Mouse (Mus musculus) stomach, postnatal 0 days (tissue): Measurements from ENCODE around the gene Crybb2. TPM values are rescaled to one million over a fixed set of nuclear protein-coding genes. Genes with fewer than 3 reads are reported as not detected.

ENCODE experiments used
- ATAC-seq: fragments of 200-750 bp; cut with Nextera tagmentation; 2 replicates; pipeline ENCODE4 v1.8.0; 2017; ENCODE audit not compliant: low FRiP score, low TSS enrichment
- DNase-seq: peaks from one replicate; pipeline ENCODE4 v3.0.0-alpha.2; 2016; ENCODE audit warnings: low spot score
- H3K27ac ChIP-seq: fragments of 300-500 bp; sonication (generic); replicated peaks from 2 replicates; pipeline ENCODE4 v1.5.1; 2014; ENCODE audit warnings: mild to moderate bottlenecking, control low read depth
- H3K27me3 ChIP-seq: fragments of 300-500 bp; sonication (generic); 2 replicates; pipeline ENCODE4 v1.6.1; 2014; ENCODE audit warnings: low read length; ENCODE audit not compliant: control insufficient read depth, insufficient read depth
- H3K36me3 ChIP-seq: fragments of 300-500 bp; sonication (generic); 2 replicates; pipeline ENCODE4 v1.6.1; 2014; ENCODE audit warnings: low read length, mixed read lengths; ENCODE audit not compliant: control insufficient read depth, insufficient read depth
- H3K4me1 ChIP-seq: fragments of 300-500 bp; sonication (generic); replicated peaks from 2 replicates; pipeline ENCODE4 v1.6.1; 2014; ENCODE audit warnings: antibody characterized with exemption; ENCODE audit not compliant: control insufficient read depth, insufficient read depth
- H3K4me2 ChIP-seq: fragments of 300-500 bp; sonication (generic); replicated peaks from 2 replicates; pipeline ENCODE4 v1.6.1; 2014; ENCODE audit warnings: low read depth, mild to moderate bottlenecking, control low read depth, moderate library complexity
- H3K4me3 ChIP-seq: fragments of 300-500 bp; sonication (generic); 2 replicates; pipeline ENCODE4 v1.5.1; 2014; ENCODE audit warnings: low read depth, low read length, control low read depth
- H3K9ac ChIP-seq: fragments of 300-500 bp; sonication (generic); 2 replicates; pipeline ENCODE4 v1.6.1; 2014; ENCODE audit warnings: mild to moderate bottlenecking, low read length, control low read depth, mixed read lengths
- H3K9me3 ChIP-seq: fragments of 300-500 bp; sonication (generic); 2 replicates; pipeline ENCODE4 v1.6.1; 2016; ENCODE audit warnings: low read length; ENCODE audit not compliant: control insufficient read depth
- CTCF ChIP-seq: IDR thresholded peaks from 2 replicates; pipeline ENCODE4 v1.5.1; 2016; ENCODE audit warnings: antibody characterized with exemption, low read depth, mild to moderate bottlenecking, moderate library complexity
- EP300 ChIP-seq: optimal IDR thresholded peaks from 2 replicates; pipeline ENCODE3; 2016; ENCODE audit warnings: antibody characterized with exemption
- WGBS: fragments of 180-500 bp; shearing (Covaris S2); extraction: QIAGEN DNeasy Blood & Tissue Kit; methylation state at CpG from one replicate; pipeline ENCODE4 v1.1.7; 2014; 5-methylcytosine and 5-hydroxymethylcytosine counted together
- polyA plus RNA-seq: library from polyadenylated mRNA; unstranded; fragments of >200 nt; fragmentation: Nextera tagmentation; extraction: Ambion mirVana; gene quantifications from 2 replicates; pipeline ENCODE4 v1.2.1, GENCODE M21; 2015

Crybb2 gene
- polyA plus RNA-seq, 1 experiment from 2014 or later = not detected

- H3K4me1 ChIP-seq = no peaks in the 10 kb centered on the region
- DNase-seq = no peak
- no peaks in the 10 kb centered on the region for H3K27me3 ChIP-seq
- TF ChIP-seq CTCF (no peak), EP300 (no peak)
- H3K36me3 ChIP-seq = no peaks in the 10 kb centered on the region
- 48% methylated on average over 19 of the region's 19 CpGs for WGBS
- H3K4me3 ChIP-seq = no peak overlapping the region
- no peak overlapping the region for H3K27ac ChIP-seq
- H3K9ac ChIP-seq = no peak overlapping the region
- H3K9me3 ChIP-seq = no peaks in the 10 kb centered on the region
- 0 out of 2 replicates have a peak, but pooled peaks have one; percentile 9 for ATAC-seq
- H3K4me2 ChIP-seq = no peak overlapping the region
Observed at GRCm38 (mm10) chr5:113082356-113083168, 12.6 kb upstream of the Crybb2 start.

- Histone ChIP-seq H3K4me1 (no peaks in the 10 kb centered on the region), H3K4me3 (no peak within 1 kb of the TSS), H3K4me2 (no peak within 1 kb of the TSS), H3K9ac (no peak within 1 kb of the TSS), H3K36me3 (no peaks in the 10 kb centered on the region), H3K27ac (no peak within 1 kb of the TSS), H3K9me3 (no peaks in the 10 kb centered on the region), H3K27me3 (no peaks in the 10 kb centered on the region)
- TF ChIP-seq EP300 (no peak), CTCF (no peak)
- DNase-seq (no peak), ATAC-seq (0 out of 2 replicates have a peak, but pooled peaks have one; percentile 15)
- WGBS = 54% methylated on average over 8 of the region's 8 CpGs
Observed at GRCm38 (mm10) chr5:113081439-113081838, 11.5 kb upstream of the Crybb2 start, which contains the start of gene Crybb3. Gene Crybb3 (minus strand): TSS chr5:113081584.

GRCm38 (mm10) chr5:113081020-113081419, 11.1 kb upstream of the Crybb2 start:
- ATAC-seq (no peak), DNase-seq (no peak)
- H3K9me3 ChIP-seq = no peaks in the 10 kb centered on the region
- no peaks in the 10 kb centered on the region for H3K36me3 ChIP-seq
- TF ChIP-seq CTCF (no peak), EP300 (no peak)
- WGBS = 83% methylated on average over 9 of the region's 9 CpGs
- H3K4me1 ChIP-seq = no peaks in the 10 kb centered on the region
- no peak overlapping the region for H3K4me2 ChIP-seq
- no peak overlapping the region for H3K4me3 ChIP-seq
- no peak overlapping the region for H3K9ac ChIP-seq
- H3K27me3 ChIP-seq = no peaks in the 10 kb centered on the region
- no peak overlapping the region for H3K27ac ChIP-seq

GRCm38 (mm10) chr5:113079783-113080182, 9.9 kb upstream of the Crybb2 start:
- no peak overlapping the region for H3K9ac ChIP-seq
- no peaks in the 10 kb centered on the region for H3K4me1 ChIP-seq
- no peak overlapping the region for H3K4me3 ChIP-seq
- ATAC-seq (no peak), DNase-seq (peak; percentile 48)
- H3K9me3 ChIP-seq = no peaks in the 10 kb centered on the region
- no peaks in the 10 kb centered on the region for H3K36me3 ChIP-seq
- no peaks in the 10 kb centered on the region for H3K27me3 ChIP-seq
- no peak overlapping the region for H3K4me2 ChIP-seq
- no peak overlapping the region for H3K27ac ChIP-seq
- 28% methylated on average over 21 of the region's 21 CpGs for WGBS
- TF ChIP-seq EP300 (no peak), CTCF (peak; percentile 71)

- Histone ChIP-seq H3K4me3 (no peak overlapping the region), H3K36me3 (no peaks in the 10 kb centered on the region), H3K9me3 (no peaks in the 10 kb centered on the region), H3K4me1 (no peaks in the 10 kb centered on the region), H3K4me2 (no peak overlapping the region), H3K9ac (no peak overlapping the region), H3K27me3 (no peaks in the 10 kb centered on the region), H3K27ac (no peak overlapping the region)
- WGBS = 62% methylated on average over 5 of the region's 5 CpGs
- DNase-seq (no peak), ATAC-seq (no peak)
- TF ChIP-seq EP300 (no peak), CTCF (peak; percentile 69)
Observed at GRCm38 (mm10) chr5:113078686-113079085, 8.8 kb upstream of the Crybb2 start.

- TF ChIP-seq EP300 (no peak), CTCF (peak; percentile 100)
- H3K36me3 ChIP-seq = no peaks in the 10 kb centered on the region
- no peaks in the 10 kb centered on the region for H3K9me3 ChIP-seq
- H3K4me3 ChIP-seq = no peak overlapping the region
- H3K27me3 ChIP-seq = no peaks in the 10 kb centered on the region
- no peak overlapping the region for H3K27ac ChIP-seq
- H3K4me2 ChIP-seq = no peak overlapping the region
- DNase-seq = peak; percentile 85
- H3K9ac ChIP-seq = no peak overlapping the region
- WGBS = 3% methylated on average over 16 of the region's 16 CpGs
- ATAC-seq = peak; percentile 33; the same call in 1 of the 2 replicates
- no peaks in the 10 kb centered on the region for H3K4me1 ChIP-seq
Observed at GRCm38 (mm10) chr5:113054308-113054707, 15.6 kb downstream of the Crybb2 start.
